Mouse (Mus musculus): Measurements from ENCODE around the gene Slc35g3.

- TF ChIP-seq POLR2A (IDR thresholded peaks at IDR 0.05; ENCODE audit: insufficient read length, low read depth): peak; percentile 50
- no peak for TF ChIP-seq USF1 (IDR thresholded peaks at IDR 0.05; ENCODE audit: low read depth)
- TF ChIP-seq REST (IDR thresholded peaks at IDR 0.05; ENCODE audit: insufficient read depth, insufficient read length): no peak
- no peak for TF ChIP-seq TCF12 (IDR thresholded peaks at IDR 0.05; ENCODE audit: insufficient read depth, poor library complexity, severe bottlenecking)
- no peak for TF ChIP-seq MAX (IDR thresholded peaks at IDR 0.05; ENCODE audit: low read depth)
- TF ChIP-seq POLR2AphosphoS2 (IDR thresholded peaks at IDR 0.05; ENCODE audit: insufficient read length, low read depth): no peak
- TF ChIP-seq MYOD1 (IDR thresholded peaks at IDR 0.05; ENCODE audit: control insufficient read depth in 1 of 3, insufficient read length in 2 of 3, low read depth in 2 of 3): peak in 2 of 3 experiments; percentile 1 to 36
- no peak for TF ChIP-seq E2F4 (IDR thresholded peaks at IDR 0.05; ENCODE audit: insufficient read depth)
- no peak for TF ChIP-seq CEBPB (IDR thresholded peaks at IDR 0.05; ENCODE audit: insufficient read depth, poor library complexity, severe bottlenecking)
These were observed 42.3 kb upstream of the Slc35g3 start for GRCm38 (mm10) chr11:69803786-69804651.

All from myocyte (in vitro differentiated cells).